Mouse (Mus musculus) liver, embryonic 14.5 days (tissue): Measurements from ENCODE around the gene Mab21l1. TPM values are rescaled to one million over a fixed set of nuclear protein-coding genes. Genes with fewer than 3 reads are reported as not detected.
A peak's percentile ranks its signal among the peaks of the same experiment; 100 is the strongest.

ENCODE experiments used
- ATAC-seq: fragments of 200-750 bp; cut with Nextera tagmentation; 2 replicates; pipeline ENCODE4 v1.8.0; 2017; ENCODE audit warnings: moderate number of reproducible peaks, mild to moderate bottlenecking, moderate library complexity; ENCODE audit not compliant: insufficient read depth
- DNase-seq, 3 experiments: peaks; one replicate each; pipeline ENCODE4 v3.0.0-alpha.2; 2012 to 2013; ENCODE audit warnings: low read depth in 3 of 3, low spot score in 3 of 3
- H3K27ac ChIP-seq: fragments of 300-500 bp; sonication (generic); 2 replicates; pipeline ENCODE4 v1.5.1; 2014; ENCODE audit warnings: moderate library complexity, mild to moderate bottlenecking, control low read depth, inconsistent platforms
- H3K27me3 ChIP-seq: fragments of 300-500 bp; sonication (generic); 2 replicates; pipeline ENCODE4 v1.6.1; 2014; ENCODE audit warnings: mild to moderate bottlenecking, low read length, moderate library complexity; ENCODE audit not compliant: control insufficient read depth, insufficient read depth
- H3K36me3 ChIP-seq: fragments of 300-500 bp; sonication (generic); replicated peaks from 2 replicates; pipeline ENCODE4 v1.6.1; 2014; ENCODE audit warnings: low read depth; ENCODE audit not compliant: control insufficient read depth, insufficient read depth
- H3K4me1 ChIP-seq, 2 experiments: fragments of 200-500 bp in 1 of 2; fragments of 300-500 bp in 1 of 2; sonication (generic) in 1 of 2; replicated peaks; 2 replicates each; pipeline ENCODE4 v1.6.1; 2012 to 2014; ENCODE audit warnings: antibody characterized with exemption in 1 of 2, inconsistent platforms in 1 of 2, low read length in 1 of 2; ENCODE audit not compliant: control insufficient read depth in 2 of 2, insufficient read depth in 2 of 2
- H3K4me2 ChIP-seq: fragments of 300-500 bp; sonication (generic); 2 replicates; pipeline ENCODE4 v1.6.1; 2014; ENCODE audit warnings: low read depth, mild to moderate bottlenecking, control low read depth, moderate library complexity
- H3K4me3 ChIP-seq, 2 experiments: fragments of 200-500 bp in 1 of 2; fragments of 300-500 bp in 1 of 2; sonication (generic) in 1 of 2; 2 replicates each; pipeline ENCODE4 v1.5.1; 2012 to 2014; ENCODE audit warnings: low read depth in 2 of 2, low read length in 2 of 2, mild to moderate bottlenecking in 2 of 2, control low read depth in 1 of 2, inconsistent platforms in 1 of 2, moderate library complexity in 1 of 2; ENCODE audit not compliant: insufficient read depth in 1 of 2
- H3K9ac ChIP-seq: fragments of 300-500 bp; sonication (generic); replicated peaks from 2 replicates; pipeline ENCODE4 v1.6.1; 2014; ENCODE audit warnings: mild to moderate bottlenecking, control low read depth, moderate library complexity
- H3K9me3 ChIP-seq: fragments of 300-500 bp; sonication (generic); 2 replicates; pipeline ENCODE4 v1.6.1; 2016; ENCODE audit warnings: low read length, mixed read lengths; ENCODE audit not compliant: control insufficient read depth
- CTCF ChIP-seq: IDR thresholded peaks from 2 replicates; pipeline ENCODE4 v1.5.1; 2016; ENCODE audit warnings: antibody characterized with exemption, low read depth, control low read depth
- EP300 ChIP-seq: IDR thresholded peaks from 2 replicates; pipeline ENCODE4 v1.6.1; 2016; ENCODE audit warnings: antibody characterized with exemption, low read depth
- WGBS: fragments of 180-500 bp; shearing (Covaris S2); extraction: QIAGEN DNeasy Blood & Tissue Kit; methylation state at CpG from one replicate; pipeline ENCODE4 v1.1.7; 2014; ENCODE audit not compliant: insufficient replicate concordance; 5-methylcytosine and 5-hydroxymethylcytosine counted together
- polyA plus RNA-seq, 2 experiments: library from polyadenylated mRNA; depleted of rRNA in 1 of 2; stranded (reverse) in 1 of 2; unstranded in 1 of 2; fragments of >200 nt; fragmentation: Nextera tagmentation in 1 of 2; extraction: Ambion mirVana in 1 of 2; gene quantifications; 2 replicates each; pipeline versions ENCODE4 v1.2.1 to v1.2.3; 2012 to 2014

Mab21l1 gene
- polyA plus RNA-seq, 2 experiments, result 0.02 TPM; not detected in 1

DNA sequence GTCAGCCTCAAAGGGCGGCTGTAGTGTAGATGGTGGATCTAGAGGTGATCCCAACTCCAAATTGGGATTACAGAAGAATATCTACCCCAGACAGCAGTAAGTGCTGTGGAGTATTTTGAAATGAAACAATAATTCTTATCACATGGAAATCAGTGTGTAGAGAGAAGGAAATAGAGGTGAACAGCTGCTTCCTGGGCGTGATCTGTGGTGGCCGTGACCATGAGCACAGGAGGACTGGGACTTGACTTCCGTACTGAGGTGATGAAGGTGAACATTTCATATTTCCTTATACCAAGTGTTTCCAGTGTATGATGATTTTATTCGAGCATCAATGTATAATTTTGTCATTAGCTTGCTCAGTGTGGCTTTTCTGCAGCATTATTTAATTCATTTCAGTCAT lies 38.4 kb upstream of the Mab21l1 start:
- Histone ChIP-seq H3K9me3 (no peaks in the 10 kb centered on the region), H3K27me3 (no peaks in the 10 kb centered on the region), H3K36me3 (no peaks in the 10 kb centered on the region), H3K4me1 (no peaks in the 10 kb centered on the region), H3K27ac (no peak overlapping the region), H3K4me3 (no peak overlapping the region), H3K9ac (no peak overlapping the region), H3K4me2 (no peak overlapping the region)
- TF ChIP-seq CTCF, result no peak
- TF ChIP-seq EP300, result no peak
- no peak for ATAC-seq
- DNase-seq, result no peak
- 33% methylated on average over 5 of the region's 5 CpGs for WGBS

DNA sequence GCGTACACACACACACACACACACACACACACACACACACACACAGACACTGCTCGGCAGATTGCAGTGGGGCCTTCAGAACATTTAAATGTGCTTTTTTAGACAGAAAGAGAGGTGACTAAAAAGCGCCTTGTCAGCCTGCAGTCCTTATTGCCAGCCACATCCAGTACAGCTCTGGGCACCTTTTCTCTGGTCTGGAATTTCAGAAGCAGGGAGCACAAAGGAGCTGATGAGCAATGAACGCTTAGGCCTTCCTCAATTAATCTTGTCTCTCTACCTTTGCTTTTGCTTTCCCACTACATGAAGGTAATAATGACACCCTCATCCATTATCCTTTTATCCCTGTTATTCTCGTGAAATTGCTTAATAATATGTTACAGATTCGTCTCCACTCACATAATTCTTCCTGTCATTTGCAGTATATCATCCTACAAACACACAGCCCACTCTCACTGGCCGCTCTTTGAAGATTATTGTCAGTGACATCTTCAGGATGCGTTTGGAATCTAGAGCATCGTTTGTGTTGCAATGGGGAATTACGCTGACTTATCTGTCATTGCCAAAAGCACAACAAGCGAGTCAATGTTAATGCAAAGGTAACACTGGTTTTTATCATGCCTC lies 31.8 kb upstream of the Mab21l1 start:
- Histone ChIP-seq H3K36me3 (no peaks in the 10 kb centered on the region), H3K9me3 (no peaks in the 10 kb centered on the region), H3K4me2 (no peak overlapping the region), H3K9ac (no peak overlapping the region), H3K4me3 (no peak overlapping the region), H3K27me3 (no peaks in the 10 kb centered on the region), H3K4me1 (no peaks in the 10 kb centered on the region), H3K27ac (no peak overlapping the region)
- DNase-seq (no peak), ATAC-seq (no peak)
- no peak for TF ChIP-seq EP300
- no peak for TF ChIP-seq CTCF
- 67% methylated on average over 11 of the region's 11 CpGs for WGBS

DNA sequence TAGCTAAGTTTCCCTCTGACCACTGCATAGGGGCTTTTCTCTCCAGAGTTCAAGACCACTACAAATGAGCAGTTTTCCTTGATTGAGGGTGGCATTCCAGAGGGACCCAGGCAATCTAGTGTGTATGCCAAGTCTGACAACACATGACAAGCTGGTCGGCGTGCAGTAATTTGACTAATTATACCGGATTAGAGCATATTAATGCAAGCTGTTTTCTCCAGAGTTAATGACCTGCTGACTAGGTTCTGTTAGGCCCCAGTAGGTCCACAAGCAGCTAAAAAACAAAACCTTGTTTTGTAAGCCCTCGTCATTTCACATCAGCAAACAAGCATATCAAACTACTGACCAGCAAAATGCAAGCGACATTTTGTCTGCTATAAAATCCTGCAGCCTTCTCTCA lies 30.9 kb upstream of the Mab21l1 start:
- TF ChIP-seq EP300 (no peak), CTCF (no peak)
- 71% methylated on average over 5 of the region's 5 CpGs for WGBS
- Histone ChIP-seq H3K4me1 (no peaks in the 10 kb centered on the region), H3K9ac (no peak overlapping the region), H3K4me3 (no peak overlapping the region), H3K4me2 (no peak overlapping the region), H3K36me3 (no peaks in the 10 kb centered on the region), H3K9me3 (no peaks in the 10 kb centered on the region), H3K27ac (no peak overlapping the region), H3K27me3 (no peaks in the 10 kb centered on the region)
- DNase-seq, result no peak
- ATAC-seq, result no peak

DNA sequence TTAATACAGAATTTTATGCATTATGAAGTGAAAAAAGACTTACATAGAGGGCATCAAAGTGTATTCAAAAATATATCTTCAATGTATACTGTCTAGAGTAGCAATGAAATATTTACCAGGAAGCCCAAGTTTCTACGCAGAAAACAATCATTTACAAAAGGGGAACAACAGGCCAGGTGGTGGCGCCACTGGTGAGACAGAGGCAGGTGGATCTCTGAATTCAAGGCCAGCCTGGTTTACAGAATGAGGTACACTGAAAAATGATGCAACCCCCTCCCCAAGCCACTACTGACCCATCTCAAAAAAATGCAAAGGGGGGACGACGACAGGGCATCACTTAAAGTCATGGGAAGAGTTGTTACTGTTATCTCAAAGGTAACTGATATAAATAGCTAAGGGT lies 29.8 kb upstream of the Mab21l1 start:
- ATAC-seq (no peak), DNase-seq (no peak)
- 57% methylated on average over 4 of the region's 4 CpGs for WGBS

DNA sequence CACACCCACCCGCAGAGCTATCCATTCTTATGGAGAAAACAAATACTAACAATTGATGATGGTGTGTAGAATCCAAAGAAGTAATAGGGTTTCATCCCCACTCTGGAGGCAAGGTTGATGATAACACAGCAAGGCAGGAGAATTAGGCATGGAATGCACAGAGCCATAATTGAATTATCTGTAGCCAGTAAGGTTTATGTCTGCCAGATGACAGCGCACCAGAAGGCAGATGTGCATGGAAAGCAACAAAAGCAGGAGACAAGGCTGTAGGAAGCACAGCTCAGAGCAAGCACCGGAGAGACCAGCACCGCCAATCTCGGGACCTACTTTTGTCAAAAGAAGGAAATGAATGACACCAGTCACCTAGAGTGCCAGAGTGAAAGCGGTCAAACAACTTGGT lies 28.4 kb upstream of the Mab21l1 start:
- Histone ChIP-seq H3K9me3 (no peaks in the 10 kb centered on the region), H3K4me1 (no peaks in the 10 kb centered on the region), H3K4me3 (no peak overlapping the region), H3K36me3 (no peaks in the 10 kb centered on the region), H3K27me3 (no peaks in the 10 kb centered on the region), H3K4me2 (no peak overlapping the region), H3K9ac (no peak overlapping the region), H3K27ac (no peak overlapping the region)
- no peak for DNase-seq
- 74% methylated on average over 6 of the region's 6 CpGs for WGBS
- TF ChIP-seq CTCF, result no peak
- no peak for TF ChIP-seq EP300
- ATAC-seq, result no peak

More for the DNA sequence above, 29.8 kb upstream of the Mab21l1 start:
- Histone ChIP-seq H3K9me3 (no peaks in the 10 kb centered on the region), H3K27me3 (no peaks in the 10 kb centered on the region), H3K36me3 (no peaks in the 10 kb centered on the region), H3K27ac (no peak overlapping the region), H3K4me2 (no peak overlapping the region), H3K4me3 (no peak overlapping the region), H3K9ac (no peak overlapping the region), H3K4me1 (no peaks in the 10 kb centered on the region)
- TF ChIP-seq EP300 (no peak), CTCF (peak; percentile 30)
